Mouse (Mus musculus) neural tube, embryonic 13.5 days (tissue): ENCODE measurements at regions not wholly inside any gene's neighbourhood (a gene's known extent, or its start where the extent isn't known, plus 50 kb on each side); places are given as distances from the start of the nearest gene placed in this dataset.

Experiments
- ATAC-seq: fragments of 200-750 bp; cut with Nextera tagmentation; 2 replicates; pipeline ENCODE4 v1.8.0; 2017; ENCODE audit warnings: low read depth, mild to moderate bottlenecking, moderate TSS enrichment, moderate library complexity
- H3K27ac ChIP-seq: fragments of 300-500 bp; sonication (generic); replicated peaks from 2 replicates; pipeline ENCODE4 v1.5.1; 2015; ENCODE audit warnings: moderate library complexity, mild to moderate bottlenecking, inconsistent platforms
- H3K27me3 ChIP-seq: fragments of 300-500 bp; sonication (generic); 2 replicates; pipeline ENCODE4 v1.6.1; 2015; ENCODE audit warnings: mild to moderate bottlenecking, inconsistent platforms
- H3K36me3 ChIP-seq: fragments of 300-500 bp; sonication (generic); 2 replicates; pipeline ENCODE4 v1.6.1; 2015; ENCODE audit warnings: mild to moderate bottlenecking, inconsistent platforms
- H3K4me1 ChIP-seq: fragments of 300-500 bp; sonication (generic); replicated peaks from 2 replicates; pipeline ENCODE4 v1.6.1; 2015; ENCODE audit warnings: inconsistent platforms
- H3K4me2 ChIP-seq: fragments of 300-500 bp; sonication (generic); 2 replicates; pipeline ENCODE4 v1.6.1; 2015; ENCODE audit warnings: inconsistent platforms, mild to moderate bottlenecking, moderate library complexity
- H3K4me3 ChIP-seq: fragments of 300-500 bp; sonication (generic); 2 replicates; pipeline ENCODE4 v1.5.1; 2015; ENCODE audit warnings: mild to moderate bottlenecking, inconsistent platforms
- H3K9ac ChIP-seq: fragments of 300-500 bp; sonication (generic); 2 replicates; pipeline ENCODE4 v1.6.1; 2015; ENCODE audit warnings: moderate library complexity, mild to moderate bottlenecking, inconsistent platforms
- H3K9me3 ChIP-seq: fragments of 300-500 bp; sonication (generic); 2 replicates; pipeline ENCODE4 v1.6.1; 2016; ENCODE audit warnings: inconsistent platforms
- WGBS: fragments of 180-500 bp; shearing (Covaris S2); methylation state at CpG from one replicate; pipeline ENCODE4 v1.1.7; 2015; 5-methylcytosine and 5-hydroxymethylcytosine counted together

DNA sequence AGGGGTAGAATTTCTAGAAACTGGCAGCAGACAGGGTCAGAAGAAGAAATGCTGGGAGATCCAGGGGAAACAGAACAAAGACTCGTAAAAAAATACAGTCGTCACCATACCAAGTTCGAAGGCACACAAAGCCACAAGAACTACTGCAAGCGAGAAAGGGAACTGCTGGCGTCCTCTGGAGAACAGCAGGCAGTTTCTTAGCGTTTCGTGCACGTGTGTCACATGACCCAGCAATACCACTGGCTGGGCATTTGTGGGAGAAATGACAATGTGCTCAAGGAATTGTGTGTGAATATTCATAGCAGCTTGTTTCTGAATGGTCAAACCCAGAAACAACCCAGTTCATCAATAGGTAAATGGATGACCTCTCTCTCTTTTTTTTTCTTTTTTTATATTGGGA lies 211.5 kb upstream of the Peli2 start:
- ATAC-seq = no peak
- Histone ChIP-seq H3K4me1 (peaks cover 28% of the 10 kb centered on the region), H3K27ac (no peak overlapping the region), H3K36me3 (no peaks in the 10 kb centered on the region), H3K9me3 (no peaks in the 10 kb centered on the region), H3K9ac (no peak overlapping the region), H3K4me3 (no peak overlapping the region), H3K4me2 (no peak overlapping the region), H3K27me3 (no peaks in the 10 kb centered on the region)
- WGBS = 40% methylated on average over 8 of the region's 8 CpGs

DNA sequence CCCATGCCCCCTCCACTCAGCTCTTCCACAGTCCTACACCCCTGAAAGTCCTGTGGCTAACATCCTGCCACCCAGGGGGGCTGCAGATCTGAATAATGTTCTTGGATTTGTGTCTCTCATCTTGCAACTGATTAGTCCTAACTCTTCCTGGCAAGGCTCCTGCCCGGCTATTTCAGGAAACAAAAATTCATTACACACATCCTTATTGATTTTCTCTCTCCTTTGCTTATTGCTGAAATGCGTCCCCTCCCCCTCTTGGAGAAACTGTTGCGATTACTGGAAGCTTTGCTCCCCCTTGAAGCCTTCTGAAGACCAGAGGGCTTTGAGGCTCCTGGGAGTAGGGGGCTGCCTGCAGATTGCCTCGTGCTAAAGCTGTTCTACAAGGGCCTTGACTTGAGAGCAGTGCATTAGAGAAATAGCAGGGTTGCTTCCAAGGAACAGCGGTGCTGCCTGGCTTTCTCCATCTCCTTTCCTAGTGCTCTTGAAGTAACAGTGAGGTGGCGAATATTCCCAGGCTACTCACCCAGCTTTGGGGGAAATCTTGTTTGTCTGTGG lies 209.8 kb upstream of the Peli2 start:
- ATAC-seq = peak; percentile 53; the same call in 1 of the 2 replicates
- no peaks in the 10 kb centered on the region for H3K9me3 ChIP-seq
- H3K27ac ChIP-seq = peak overlapping the region; percentile 11; the same call in 1 of the 2 replicates
- H3K9ac ChIP-seq = no peak overlapping the region
- peaks cover 28% of the 10 kb centered on the region for H3K4me1 ChIP-seq
- H3K27me3 ChIP-seq = no peaks in the 10 kb centered on the region
- no peaks in the 10 kb centered on the region for H3K36me3 ChIP-seq
- 46% methylated on average over 6 of the region's 6 CpGs for WGBS
- H3K4me2 ChIP-seq = no peak overlapping the region
- no peak overlapping the region for H3K4me3 ChIP-seq

DNA sequence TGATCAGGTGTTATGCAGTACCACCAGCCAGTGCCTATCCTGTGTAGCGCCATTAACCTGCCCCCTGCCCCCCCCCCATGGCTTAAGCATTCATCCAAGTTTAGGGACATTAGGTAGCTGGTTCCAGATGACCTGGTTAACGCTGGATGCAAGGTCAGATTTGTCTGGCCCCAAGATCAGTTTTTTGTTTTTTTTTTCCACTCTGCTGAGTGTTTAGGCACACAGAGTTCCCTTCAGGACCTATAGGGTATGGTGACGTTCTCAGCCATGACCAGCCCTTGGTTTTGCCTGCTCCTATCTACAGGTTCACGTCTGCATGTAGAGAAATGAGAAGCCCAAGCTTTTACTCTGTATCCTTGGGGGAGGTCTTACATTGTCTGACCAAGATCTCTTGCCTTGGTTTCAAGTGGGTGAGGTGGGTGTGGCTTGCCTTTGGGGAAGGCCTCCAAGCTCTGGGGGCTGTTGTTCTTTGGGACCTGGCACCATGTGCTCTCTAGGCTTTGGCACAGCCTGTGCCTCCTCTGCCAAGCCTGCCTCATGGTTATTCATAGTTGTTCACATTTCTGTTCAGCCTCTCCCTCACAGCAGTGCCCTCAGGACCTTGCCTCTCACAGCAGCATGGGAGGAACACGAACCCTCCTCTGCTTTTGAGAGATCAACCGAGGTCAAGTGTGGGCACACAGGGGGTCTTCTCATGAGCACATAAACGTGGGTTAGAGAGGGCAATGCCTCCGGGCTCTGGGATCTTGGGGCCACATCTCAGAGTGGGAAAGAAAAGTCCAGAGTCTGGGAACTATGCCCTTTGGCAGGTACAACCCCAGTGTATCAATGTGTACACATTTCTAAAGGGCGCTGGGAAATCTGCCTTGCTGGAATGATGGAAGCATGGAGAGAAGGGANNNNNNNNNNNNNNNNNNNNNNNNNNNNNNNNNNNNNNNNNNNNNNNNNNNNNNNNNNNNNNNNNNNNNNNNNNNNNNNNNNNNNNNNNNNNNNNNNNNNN lies 208.8 kb upstream of the Peli2 start:
- H3K9ac ChIP-seq = no peak overlapping the region
- 67% methylated on average over 9 of the region's 9 CpGs for WGBS
- peaks cover 28% of the 10 kb centered on the region for H3K4me1 ChIP-seq
- peak overlapping the region; percentile 25; the same call in 1 of the 2 replicates for H3K27ac ChIP-seq
- no peaks in the 10 kb centered on the region for H3K36me3 ChIP-seq
- ATAC-seq = peak; percentile 79
- no peak overlapping the region for H3K4me2 ChIP-seq
- H3K4me3 ChIP-seq = no peak overlapping the region
- no peaks in the 10 kb centered on the region for H3K9me3 ChIP-seq
- H3K27me3 ChIP-seq = no peaks in the 10 kb centered on the region

DNA sequence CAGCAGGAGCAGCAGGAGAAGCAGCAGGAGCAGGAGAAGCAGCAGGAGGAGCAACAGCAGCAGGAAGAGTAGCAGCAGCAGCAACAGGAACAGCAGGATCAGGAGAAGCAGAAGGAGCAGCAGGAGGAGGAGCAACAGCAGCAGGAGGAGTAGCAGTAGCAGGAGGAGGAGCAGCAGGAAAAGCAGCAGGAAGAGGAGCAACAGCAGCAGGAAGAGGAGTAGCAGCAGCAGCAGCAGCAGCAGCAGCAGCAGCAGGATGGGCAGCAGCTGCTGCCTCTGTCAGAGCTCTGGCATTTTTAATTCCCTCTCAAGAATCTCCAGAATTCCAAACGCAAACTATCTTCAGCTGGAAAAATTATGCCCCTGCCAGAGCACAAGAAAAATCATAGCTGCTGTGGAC lies 205.0 kb upstream of the Peli2 start:
- no peaks in the 10 kb centered on the region for H3K9me3 ChIP-seq
- WGBS = 81% methylated on average over 1 of the region's 1 CpGs
- H3K36me3 ChIP-seq = no peaks in the 10 kb centered on the region
- no peak overlapping the region for H3K27ac ChIP-seq
- H3K4me1 ChIP-seq = peaks cover 18% of the 10 kb centered on the region
- no peak for ATAC-seq
- no peak overlapping the region for H3K9ac ChIP-seq
- H3K27me3 ChIP-seq = no peaks in the 10 kb centered on the region
- H3K4me3 ChIP-seq = no peak overlapping the region
- H3K4me2 ChIP-seq = no peak overlapping the region

DNA sequence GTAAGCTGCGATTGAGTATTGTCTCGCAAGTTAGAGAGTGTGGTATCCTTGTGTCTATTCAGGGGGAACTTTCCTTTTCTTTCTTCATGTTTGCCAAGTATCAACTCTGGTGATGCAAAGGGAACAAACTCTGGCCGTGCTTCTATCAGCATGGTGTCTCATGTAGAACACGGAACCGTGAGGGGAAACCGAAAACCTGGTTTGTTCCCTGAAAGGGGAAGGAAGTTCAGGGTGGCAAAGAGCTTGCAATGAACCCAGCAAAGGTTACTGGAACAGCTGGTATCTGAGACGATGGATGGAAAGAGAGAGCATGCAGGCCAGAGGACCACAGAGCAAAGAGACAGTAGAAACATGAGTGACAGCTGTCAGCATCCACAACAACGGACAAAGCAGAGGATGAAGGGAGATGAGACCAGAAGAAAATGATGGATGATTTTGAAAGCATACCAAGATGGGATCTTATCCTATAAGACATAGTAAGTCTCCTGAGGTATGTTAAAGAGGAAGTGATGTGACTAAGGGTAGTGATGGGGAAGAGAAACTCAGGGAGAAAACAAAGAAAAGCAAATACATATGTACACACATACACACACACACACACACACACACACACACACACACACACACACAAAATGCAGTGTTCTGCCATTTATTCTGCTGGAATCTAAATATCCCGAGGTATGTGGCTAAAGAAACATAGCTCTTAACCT lies 199.8 kb upstream of the Peli2 start:
- Histone ChIP-seq H3K4me2 (no peak overlapping the region), H3K27ac (no peak overlapping the region), H3K9me3 (no peaks in the 10 kb centered on the region), H3K27me3 (no peaks in the 10 kb centered on the region), H3K4me3 (no peak overlapping the region), H3K4me1 (peaks cover 7% of the 10 kb centered on the region), H3K9ac (no peak overlapping the region), H3K36me3 (no peaks in the 10 kb centered on the region)
- ATAC-seq = no peak
- 95% methylated on average over 9 of the region's 9 CpGs for WGBS

DNA sequence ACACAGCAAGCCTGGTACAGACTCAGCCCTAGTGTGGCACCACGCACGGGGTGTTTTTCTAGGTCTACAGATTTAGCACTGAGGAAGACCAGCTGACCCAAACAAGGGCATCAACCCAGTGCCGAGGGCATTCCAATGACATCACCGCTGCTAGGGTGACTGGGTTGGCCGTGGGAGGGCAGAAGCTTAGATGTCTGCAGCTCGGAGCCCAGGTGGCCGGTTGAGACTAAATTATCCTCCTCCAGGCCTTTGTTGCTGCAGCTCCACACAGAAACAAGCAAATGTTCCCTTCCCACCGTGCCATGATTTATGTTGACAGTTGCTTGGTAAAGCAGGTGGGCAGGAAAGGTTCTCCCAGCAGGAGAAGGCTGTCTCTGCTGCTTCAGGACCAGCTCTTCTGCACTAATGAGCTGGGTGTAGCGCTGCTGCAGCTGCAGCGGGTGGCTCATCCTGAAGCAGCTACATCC lies 198.8 kb upstream of the Peli2 start:
- H3K27me3 ChIP-seq = no peaks in the 10 kb centered on the region
- no peak overlapping the region for H3K4me3 ChIP-seq
- no peaks in the 10 kb centered on the region for H3K9me3 ChIP-seq
- peak; percentile 47; the same call in 1 of the 2 replicates for ATAC-seq
- H3K36me3 ChIP-seq = no peaks in the 10 kb centered on the region
- H3K9ac ChIP-seq = no peak overlapping the region
- 21% methylated on average over 10 of the region's 10 CpGs for WGBS
- peaks cover 7% of the 10 kb centered on the region for H3K4me1 ChIP-seq
- H3K27ac ChIP-seq = peak overlapping the region; percentile 38; the same call in 1 of the 2 replicates
- no peak overlapping the region for H3K4me2 ChIP-seq

DNA sequence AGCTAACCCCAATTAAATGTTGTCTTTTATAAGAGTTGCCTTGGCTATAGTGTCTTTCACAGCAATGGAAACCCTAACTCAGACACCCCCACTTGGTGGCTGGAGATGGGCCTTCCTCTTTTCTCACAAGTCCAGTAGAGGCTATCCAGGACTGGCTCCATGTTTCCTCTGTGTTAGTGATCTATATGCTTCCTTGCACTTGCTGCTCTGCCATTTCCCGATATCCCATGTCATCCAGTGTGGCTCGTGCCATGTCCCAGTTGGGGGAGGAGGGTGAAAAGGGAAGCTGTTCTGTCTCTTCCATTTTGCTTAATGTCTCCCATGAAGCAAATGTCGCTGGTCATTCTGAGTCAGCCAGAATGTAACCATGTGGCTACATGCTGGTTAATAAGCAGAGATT lies 194.2 kb upstream of the Peli2 start:
- Histone ChIP-seq H3K27ac (no peak overlapping the region), H3K4me1 (peaks cover 7% of the 10 kb centered on the region), H3K27me3 (no peaks in the 10 kb centered on the region), H3K9me3 (no peaks in the 10 kb centered on the region), H3K36me3 (no peaks in the 10 kb centered on the region), H3K4me2 (no peak overlapping the region), H3K9ac (no peak overlapping the region), H3K4me3 (no peak overlapping the region)
- 98% methylated on average over 3 of the region's 3 CpGs for WGBS
- ATAC-seq = no peak

DNA sequence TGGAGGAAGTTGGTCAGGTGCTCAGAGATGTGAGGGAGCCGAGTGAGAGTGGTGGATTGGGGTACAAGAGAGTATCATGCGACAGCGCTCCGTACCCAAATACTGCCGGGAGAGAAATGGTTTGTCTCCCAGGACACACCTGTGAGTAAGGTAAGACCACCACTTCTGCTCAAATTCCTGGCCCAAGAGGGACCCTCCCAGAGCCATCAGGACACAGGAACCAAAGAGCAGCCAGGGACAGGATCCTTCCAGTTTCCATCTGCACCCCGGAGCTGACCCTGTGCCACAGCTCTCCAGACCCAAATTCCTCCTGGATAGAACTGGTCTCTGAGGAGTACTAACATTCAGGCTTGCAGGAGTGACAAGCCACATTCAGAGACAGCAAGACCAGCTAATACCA lies 185.2 kb upstream of the Peli2 start:
- ATAC-seq = no peak
- Histone ChIP-seq H3K4me3 (no peak overlapping the region), H3K4me1 (0 out of 2 replicates have a peak, but pooled peaks cover 4% of the 10 kb centered on the region), H3K27me3 (no peaks in the 10 kb centered on the region), H3K4me2 (no peak overlapping the region), H3K9ac (no peak overlapping the region), H3K27ac (no peak overlapping the region), H3K36me3 (no peaks in the 10 kb centered on the region), H3K9me3 (no peaks in the 10 kb centered on the region)
- WGBS = 96% methylated on average over 6 of the region's 6 CpGs

DNA sequence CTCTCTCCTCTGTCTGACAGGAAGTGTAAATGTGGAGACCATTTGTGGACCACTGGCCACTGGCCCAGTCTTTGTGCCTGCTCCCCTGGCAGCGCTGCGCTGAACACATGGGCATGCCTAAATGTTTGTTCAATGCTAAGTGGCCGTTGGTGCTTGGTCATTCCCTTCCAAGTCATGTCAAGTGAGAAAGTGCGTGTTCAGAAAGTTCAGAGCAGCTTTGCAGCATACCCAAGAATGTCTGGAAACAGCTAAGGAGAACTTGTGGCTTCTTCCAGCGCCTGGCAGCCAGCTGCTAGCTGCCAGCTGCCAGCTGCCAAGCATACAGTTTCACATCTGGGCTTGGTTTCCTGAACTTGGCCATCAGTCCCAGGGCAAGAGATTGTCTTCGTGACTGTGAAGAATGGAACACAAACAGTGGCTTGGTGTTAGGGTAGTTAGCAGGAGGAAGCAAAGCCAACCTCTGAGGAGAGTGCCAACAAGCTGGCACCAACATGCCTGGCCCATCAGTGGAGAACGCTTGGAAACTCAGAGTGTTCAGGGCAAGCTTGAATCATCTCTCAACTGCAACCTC lies 183.5 kb upstream of the Peli2 start:
- WGBS = 79% methylated on average over 7 of the region's 7 CpGs
- ATAC-seq = no peak

DNA sequence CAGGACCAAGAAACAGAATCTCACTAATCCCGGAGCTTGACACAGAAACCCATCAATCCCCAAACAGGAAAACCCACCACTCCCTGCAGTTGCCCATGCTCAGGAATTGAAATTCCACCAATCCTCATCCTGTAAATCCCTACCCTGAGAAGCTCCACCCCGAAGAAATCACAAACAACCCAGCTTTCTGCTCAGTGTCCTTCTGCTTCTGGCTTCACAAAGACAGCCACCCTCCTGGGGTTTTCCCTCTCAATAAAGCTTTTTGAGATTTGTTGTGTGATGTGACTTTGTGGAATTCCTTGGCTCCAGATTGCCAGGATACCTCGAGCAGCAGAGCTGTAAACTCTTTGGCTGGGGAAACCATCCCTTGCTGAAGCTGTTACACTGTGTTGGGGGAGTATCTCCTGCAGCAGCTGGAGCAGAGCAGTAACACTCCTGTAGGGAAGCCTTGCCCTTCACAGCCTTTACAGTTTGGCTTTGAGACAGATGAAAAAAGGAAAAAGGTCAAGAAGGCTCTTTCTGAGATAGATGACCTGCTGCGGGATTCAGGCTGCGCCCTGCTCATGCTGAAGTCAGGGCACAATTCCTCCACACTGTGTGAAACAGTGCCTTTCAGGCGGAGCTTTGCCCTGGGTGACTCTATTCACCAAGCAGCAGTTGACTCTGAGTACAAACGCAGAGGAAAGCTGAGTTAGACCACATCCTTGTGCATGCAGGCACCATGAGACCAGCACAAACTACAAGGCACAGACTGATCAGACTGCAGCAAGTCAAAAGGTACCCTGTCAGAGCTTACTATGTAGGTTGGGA lies 180.6 kb upstream of the Peli2 start:
- no peaks in the 10 kb centered on the region for H3K9me3 ChIP-seq
- H3K4me3 ChIP-seq = no peak overlapping the region
- 0 out of 2 replicates have a peak, but pooled peaks cover 4% of the 10 kb centered on the region for H3K4me1 ChIP-seq
- H3K27ac ChIP-seq = peak overlapping the region; percentile 52
- WGBS = 35% methylated on average over 7 of the region's 7 CpGs
- H3K9ac ChIP-seq = no peak overlapping the region
- ATAC-seq = peak; percentile 77
- no peak overlapping the region for H3K4me2 ChIP-seq
- no peaks in the 10 kb centered on the region for H3K27me3 ChIP-seq
- no peaks in the 10 kb centered on the region for H3K36me3 ChIP-seq

More for the DNA sequence above, 183.5 kb upstream of the Peli2 start:
- Histone ChIP-seq H3K36me3 (no peaks in the 10 kb centered on the region), H3K4me2 (no peak overlapping the region), H3K9me3 (no peaks in the 10 kb centered on the region), H3K4me3 (no peak overlapping the region), H3K27ac (no peak overlapping the region), H3K27me3 (no peaks in the 10 kb centered on the region), H3K9ac (no peak overlapping the region), H3K4me1 (0 out of 2 replicates have a peak, but pooled peaks cover 4% of the 10 kb centered on the region)

DNA sequence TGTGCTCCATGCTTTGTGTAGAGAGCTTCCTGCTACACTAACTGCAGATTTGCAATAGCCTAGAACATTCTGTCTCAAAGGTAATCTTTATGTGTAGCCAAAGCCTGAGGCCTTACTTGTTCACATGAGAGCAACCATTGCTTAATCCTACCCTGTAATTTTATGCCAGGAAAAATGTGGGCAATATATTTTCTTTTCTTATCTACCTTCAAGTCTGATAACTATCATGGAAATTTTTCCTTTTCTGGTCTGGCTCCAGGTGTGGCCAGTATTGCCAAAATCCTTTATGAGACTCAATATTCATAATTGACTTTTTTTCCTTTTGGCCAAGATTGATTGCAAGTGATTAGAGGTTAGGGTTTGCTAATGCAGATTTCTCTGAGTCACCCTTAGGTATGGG lies 178.0 kb upstream of the Peli2 start:
- Histone ChIP-seq H3K4me2 (no peak overlapping the region), H3K27me3 (no peaks in the 10 kb centered on the region), H3K4me1 (0 out of 2 replicates have a peak, but pooled peaks cover 4% of the 10 kb centered on the region), H3K9ac (no peak overlapping the region), H3K36me3 (no peaks in the 10 kb centered on the region), H3K27ac (no peak overlapping the region), H3K4me3 (no peak overlapping the region), H3K9me3 (no peaks in the 10 kb centered on the region)
- no peak for ATAC-seq
